Mouse (Mus musculus): ENCODE measurements around the gene Urah.

GRCm38 (mm10) chr7:140812850-140813249, 22.0 kb upstream of the Urah start:
- TF ChIP-seq CTCF (IDR thresholded peaks at IDR 0.05; ENCODE audit: control insufficient read depth, insufficient read depth, low read length) (no peak), POLR2A (IDR thresholded peaks at IDR 0.05; ENCODE audit: borderline replicate concordance, control insufficient read depth, low read depth, low read length) (no peak)

All from bone marrow, adult 2 months (tissue).